Mouse (Mus musculus): Measurements from ENCODE around the gene Fam3b.

Gene Fam3b

GRCm38 (mm10) chr16:97514099-97514940 is at the start of gene Fam3b:
Fam3b (minus strand) TSS chr16:97514816.
- DNase-seq (ENCODE audit: low read depth, low spot score), result no peak

DNA sequence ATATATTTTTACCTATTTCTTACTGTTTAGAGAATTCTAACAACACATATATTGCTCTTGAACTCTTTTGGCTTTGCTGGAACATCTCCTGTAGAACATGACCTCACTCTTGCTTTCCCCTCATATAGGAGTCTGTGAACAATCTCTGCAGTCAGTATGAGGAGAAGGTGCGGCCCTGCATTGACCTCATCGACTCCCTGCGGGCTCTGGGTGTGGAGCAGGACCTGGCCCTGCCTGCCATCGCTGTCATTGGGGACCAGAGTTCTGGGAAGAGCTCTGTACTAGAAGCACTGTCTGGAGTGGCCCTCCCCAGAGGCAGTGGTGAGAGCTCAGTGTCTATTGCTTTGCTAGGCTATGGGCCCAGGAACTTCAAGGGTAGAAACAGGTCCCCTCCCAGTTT is 29.7 kb upstream of the Fam3b start:
- no peak for DNase-seq (ENCODE audit: low read depth, low spot score)

DNA sequence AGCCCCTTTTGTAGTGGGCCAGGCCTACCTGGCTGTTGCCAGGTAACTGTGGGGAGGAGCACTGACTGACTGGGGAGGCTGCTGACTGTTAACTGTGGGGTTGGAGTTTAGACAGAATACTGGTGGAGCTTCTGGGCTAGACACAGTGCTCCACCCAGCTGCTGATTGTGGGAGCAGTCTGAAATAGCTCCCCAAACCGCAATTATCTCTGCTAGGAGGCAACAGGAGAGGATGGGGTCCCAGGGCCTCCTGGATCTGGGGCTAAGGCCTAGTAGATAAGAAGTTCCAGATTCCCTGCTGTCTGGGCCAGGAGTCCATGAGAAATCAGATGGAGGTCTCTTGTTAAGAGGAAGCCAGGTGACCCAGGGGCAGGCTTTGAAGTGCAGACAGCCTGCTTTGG is 22.2 kb upstream of the Fam3b start:
- no peak for DNase-seq (ENCODE audit: low read depth, low spot score)

- DNase-seq (ENCODE audit: low read depth, low spot score), result peak; percentile 37
Measured at GRCm38 (mm10) chr16:97535808-97536413, 21.3 kb upstream of the Fam3b start.

- peak; percentile 77 for DNase-seq (ENCODE audit: low read depth, low spot score)
Measured at GRCm38 (mm10) chr16:97534876-97535461, 20.4 kb upstream of the Fam3b start.

GRCm38 (mm10) chr16:97534448-97534847 is 19.8 kb upstream of the Fam3b start:
- DNase-seq (ENCODE audit: low read depth, low spot score), result no peak

DNA sequence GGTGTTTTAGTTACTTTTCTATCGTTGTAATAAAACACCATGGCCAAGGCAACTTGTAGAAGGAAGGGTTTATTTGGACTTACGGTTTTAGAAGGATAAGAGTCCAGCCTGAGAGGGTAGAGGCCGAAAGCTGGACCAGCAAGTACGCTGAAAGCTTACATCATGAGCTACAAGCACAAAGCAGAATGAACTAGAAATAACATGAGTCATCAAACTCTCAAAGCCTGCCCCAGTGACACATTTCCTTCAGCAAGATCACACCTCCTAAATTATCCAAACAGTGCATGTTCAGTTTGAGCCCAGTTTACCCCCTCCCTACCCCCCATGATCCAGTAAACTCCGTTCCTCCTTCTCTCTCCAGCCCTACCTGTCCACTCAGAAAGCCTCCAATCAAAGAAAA is 19.1 kb upstream of the Fam3b start:
- DNase-seq (ENCODE audit: low read depth, low spot score), result no peak

DNA sequence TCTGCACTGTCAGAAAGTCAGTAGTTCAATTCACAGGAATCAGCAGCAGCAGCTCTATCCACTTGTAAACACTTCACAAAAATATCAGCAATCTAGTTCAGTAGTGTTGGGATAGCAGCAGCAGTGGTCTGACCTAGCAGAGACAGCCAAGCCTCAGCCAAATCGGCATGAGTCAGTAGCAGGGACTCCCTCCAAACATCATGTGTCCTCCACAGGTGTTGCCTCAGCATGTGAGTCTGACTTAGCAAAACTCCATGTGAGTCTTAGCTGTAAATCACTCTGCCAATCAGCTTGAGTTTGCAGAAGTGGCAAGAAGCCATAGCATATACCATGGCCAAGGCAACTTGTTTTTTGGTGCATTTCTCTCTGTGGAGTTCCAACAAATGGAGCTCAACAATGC is 18.5 kb upstream of the Fam3b start:
- DNase-seq (ENCODE audit: low read depth, low spot score), result no peak

GRCm38 (mm10) chr16:97529241-97529640 is 14.6 kb upstream of the Fam3b start:
- DNase-seq (ENCODE audit: low read depth, low spot score), result no peak

DNA sequence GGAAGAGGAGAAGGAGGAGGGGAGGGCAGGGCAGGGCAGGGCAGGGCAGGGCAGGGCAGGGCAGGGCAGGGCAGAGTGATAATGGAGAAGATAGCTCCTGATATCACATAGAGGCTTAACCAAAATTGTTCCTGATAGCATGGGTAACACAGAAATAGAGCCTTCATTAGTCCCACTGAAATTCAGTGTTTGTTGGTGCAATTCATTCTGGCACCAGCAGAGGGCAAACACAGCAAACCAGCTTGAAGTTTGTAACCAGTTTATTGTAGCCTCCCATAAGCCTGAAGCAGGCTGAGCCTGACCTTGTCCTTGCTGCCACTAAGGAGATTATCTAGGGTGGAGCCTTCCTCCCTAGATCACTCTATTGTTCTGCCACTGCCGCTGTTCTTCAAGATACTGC is 8.4 kb upstream of the Fam3b start:
- DNase-seq (ENCODE audit: low read depth, low spot score), result peak; percentile 32

- no peak for DNase-seq (ENCODE audit: low read depth, low spot score)
Measured at GRCm38 (mm10) chr16:97521983-97522382, 7.4 kb upstream of the Fam3b start.

DNA sequence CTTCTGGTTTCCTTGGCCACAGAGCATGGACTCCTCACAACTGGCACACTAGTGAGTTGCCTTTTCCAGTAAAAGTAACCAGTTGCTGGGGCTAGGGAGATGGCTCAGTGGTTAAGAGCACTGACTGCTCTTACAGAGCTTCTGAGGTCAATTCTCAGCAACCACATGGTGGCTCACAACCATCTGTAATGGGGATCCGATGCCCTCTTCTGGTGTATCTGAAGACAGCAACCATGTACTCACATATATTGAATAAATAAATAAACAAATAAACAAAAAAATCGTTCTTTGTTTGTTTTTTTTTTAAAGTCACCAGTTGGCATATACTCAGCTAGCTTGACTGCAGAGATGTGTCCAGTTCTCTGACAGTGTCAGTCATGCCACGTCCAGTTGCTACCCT is 1.7 kb upstream of the Fam3b start:
- DNase-seq (ENCODE audit: low read depth, low spot score), result no peak

DNA sequence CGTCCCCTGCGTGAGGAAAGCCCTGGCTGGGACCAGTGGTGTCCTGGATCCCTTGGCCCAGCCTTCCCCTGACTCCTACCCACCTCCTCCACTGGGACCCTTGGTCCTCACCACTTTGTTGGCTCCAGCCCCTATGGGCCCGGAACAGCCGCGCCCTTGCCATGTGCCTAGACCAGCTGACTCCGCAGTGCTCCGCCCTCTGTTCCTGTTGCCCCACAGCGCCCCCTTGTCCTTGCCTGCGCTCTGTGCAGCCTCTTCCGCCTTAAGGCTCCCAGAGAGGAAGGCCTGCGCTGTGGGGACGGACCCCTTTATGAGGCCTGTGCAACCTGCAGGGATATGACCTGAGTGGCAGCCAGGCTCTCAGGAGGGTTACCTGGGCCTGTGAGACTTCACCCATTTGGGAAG is 2.3 kb downstream of the Fam3b start:
- no peak for DNase-seq (ENCODE audit: low read depth, low spot score)

DNA sequence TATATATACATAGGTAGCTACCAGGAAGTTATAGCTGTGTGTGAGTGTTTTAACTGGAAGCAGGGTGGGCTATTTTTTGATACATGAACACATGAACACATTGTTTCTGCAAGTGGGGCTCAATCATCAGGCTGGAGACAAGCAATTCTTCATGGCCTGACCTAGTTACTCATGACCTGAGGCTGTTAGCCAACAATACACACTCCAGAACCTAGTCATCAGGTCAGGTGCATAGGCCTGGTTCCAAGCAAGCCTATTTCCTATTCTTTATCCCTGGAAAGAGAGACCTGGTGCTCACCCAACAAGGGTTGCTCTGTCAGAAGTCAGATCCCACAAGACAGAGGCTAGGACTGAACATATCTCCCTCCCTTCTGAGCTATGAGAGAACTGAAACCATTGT is 3.1 kb downstream of the Fam3b start:
- DNase-seq (ENCODE audit: low read depth, low spot score), result no peak

- no peak for DNase-seq (ENCODE audit: low read depth, low spot score)
Measured at GRCm38 (mm10) chr16:97510849-97511248, 3.8 kb downstream of the Fam3b start.

DNA sequence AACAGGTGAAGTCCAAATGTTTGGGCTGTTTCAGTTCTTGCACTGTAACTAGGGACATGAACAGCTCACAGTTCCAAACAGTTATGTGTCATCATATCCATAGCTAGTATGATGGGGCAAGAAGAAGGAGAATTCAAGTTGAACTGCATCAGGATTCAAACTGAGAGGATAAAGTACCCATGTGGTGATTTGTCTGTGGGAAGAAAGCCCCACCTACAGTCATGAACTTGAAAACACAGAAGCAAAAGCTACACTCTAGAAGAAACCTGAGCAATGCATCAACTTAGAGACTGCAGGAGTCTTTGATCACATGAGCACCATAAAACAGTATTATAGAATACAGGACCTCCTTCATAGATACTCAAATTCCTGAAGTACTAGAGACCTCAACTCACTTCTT is 6.8 kb downstream of the Fam3b start:
- no peak for DNase-seq (ENCODE audit: low read depth, low spot score)

DNA sequence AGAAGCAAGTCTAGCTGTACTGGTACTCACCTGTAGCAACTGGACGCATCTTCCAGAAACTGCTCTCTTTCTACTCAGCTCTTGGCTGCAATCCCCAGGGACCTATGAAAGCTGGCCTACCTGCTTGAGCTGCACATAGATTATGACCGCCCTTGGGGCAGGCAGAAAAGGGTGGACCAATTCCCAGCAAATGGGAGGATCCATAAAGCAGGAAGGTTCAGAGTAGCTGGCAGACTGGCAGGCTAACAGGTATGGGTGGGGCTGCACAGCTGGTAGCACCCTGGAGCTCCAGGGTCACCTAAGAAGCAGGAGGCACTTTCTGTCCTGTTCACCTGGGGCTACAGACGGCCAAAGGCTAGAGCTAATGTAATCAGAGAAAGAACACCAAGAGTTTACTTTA is 9.8 kb downstream of the Fam3b start:
- no peak for DNase-seq (ENCODE audit: low read depth, low spot score)

DNA sequence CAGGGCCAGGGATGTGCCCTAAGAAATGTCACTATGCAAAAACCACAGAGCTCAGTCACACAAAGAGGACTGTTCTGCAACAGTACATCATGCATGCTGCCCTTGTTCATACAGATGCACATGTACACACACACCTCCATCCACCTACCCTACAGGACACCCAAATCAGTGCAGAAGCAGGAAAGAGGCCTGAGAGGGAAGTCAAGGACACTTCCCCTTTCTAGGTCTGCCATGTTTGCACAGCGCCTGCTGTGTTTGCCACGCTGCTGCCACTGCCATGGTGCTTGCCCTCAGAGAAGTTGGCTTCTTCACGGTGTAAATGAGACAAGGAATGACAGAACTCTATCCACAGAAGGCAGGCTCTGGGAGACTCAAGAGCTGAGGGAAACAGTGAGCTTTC is 10.8 kb downstream of the Fam3b start:
- DNase-seq (ENCODE audit: low read depth, low spot score), result no peak

GRCm38 (mm10) chr16:97500901-97501300 is 13.7 kb downstream of the Fam3b start:
- no peak for DNase-seq (ENCODE audit: low read depth, low spot score)

DNA sequence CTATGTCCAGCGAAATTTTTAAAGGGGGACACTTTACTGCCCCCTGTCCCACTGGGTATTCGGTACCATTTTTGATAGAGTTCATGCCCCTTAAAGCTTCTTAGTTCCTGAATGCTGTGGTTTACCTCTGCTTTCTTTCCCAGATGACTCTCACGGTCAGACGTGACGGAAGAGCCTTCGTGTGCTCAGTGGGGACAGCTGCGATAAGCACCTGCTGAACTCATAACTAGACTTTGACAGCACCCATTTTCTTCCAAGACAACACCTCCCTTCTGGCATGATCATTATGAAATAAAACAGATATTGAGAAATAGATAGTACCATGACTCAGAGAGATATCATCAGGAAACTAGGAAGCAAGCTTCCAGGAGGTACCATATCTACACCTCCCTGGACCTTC is 15.2 kb downstream of the Fam3b start:
- no peak for DNase-seq (ENCODE audit: low read depth, low spot score)

GRCm38 (mm10) chr16:97498139-97498538 is 16.5 kb downstream of the Fam3b start:
- DNase-seq (ENCODE audit: low read depth, low spot score), result no peak

DNA sequence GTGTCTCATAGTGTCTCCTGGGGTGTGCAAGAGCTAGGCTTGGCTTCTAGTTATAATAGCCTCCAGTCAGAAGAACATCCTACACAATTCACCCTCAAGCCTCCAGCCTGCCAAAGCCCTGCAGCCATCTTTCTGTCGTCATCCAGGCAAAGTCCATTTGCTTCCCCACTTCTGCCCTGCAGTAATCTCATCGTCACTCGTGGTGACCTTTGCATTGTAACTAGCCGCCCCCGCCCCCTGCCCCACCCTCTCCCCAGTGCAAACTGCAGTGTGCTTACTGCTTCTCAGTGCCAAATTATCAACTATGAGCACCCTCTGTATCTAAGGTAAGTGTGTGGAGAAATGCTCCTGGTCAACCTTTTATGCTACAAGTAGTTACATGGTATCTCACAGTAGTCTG is 16.9 kb downstream of the Fam3b start:
- no peak for DNase-seq (ENCODE audit: low read depth, low spot score)

GRCm38 (mm10) chr16:97496026-97496425 is 18.6 kb downstream of the Fam3b start:
- no peak for DNase-seq (ENCODE audit: low read depth, low spot score)

All from skeletal muscle tissue, adult 2 months (tissue).